Comparison of ENCODE assay signal across 8 mouse cellular contexts in genomic region chr16:33560281-33560680, GRCm38 (mm10). TPM values are rescaled to one million over a fixed set of nuclear protein-coding genes. Genes with fewer than 3 reads are reported as not detected.
A peak's percentile ranks its signal among the peaks of the same experiment; 100 is the strongest.
DNase-seq lines count a peak whose midpoint lies in the region; ATAC-seq and TF ChIP-seq lines count a peak whose summit lies in the region.

No protein-coding gene starts in this region.

- ATAC-seq in lung, embryonic 14.5 days (ENCODE audit: insufficient read depth): peak; percentile 85

- H3K4me3 ChIP-seq in layer of hippocampus, adult 2 months: no peak overlapping the region
- H3K4me3 ChIP-seq in lung, embryonic 14.5 days (ENCODE audit: low read depth, low read length): no peak overlapping the region

- H3K4me2 ChIP-seq in lung, embryonic 14.5 days: peak overlapping the region; percentile 11; the same call in 1 of the 2 replicates

- H3K9me3 ChIP-seq in lung, embryonic 14.5 days (ENCODE audit: low read depth, low read length): no peaks in the 10 kb centered on the region

- 3% methylated on average over 6 of the region's 6 CpGs for WGBS in lung, embryonic 14.5 days

- peak; percentile 12 for DNase-seq in MEL-GATA-1-ER (ENCODE audit: extremely low read depth, low read depth)
- peak; percentile 85 to 93 for DNase-seq in cerebellum, adult 18-20 months
- peak; percentile 88 for DNase-seq in forelimb bud, embryonic 11.5 days (ENCODE audit: low read depth, low spot score)
- peak; percentile 94 for DNase-seq in heart, postnatal 4 days
- peak; percentile 38 to 62 for DNase-seq in layer of hippocampus, adult 2 months (ENCODE audit: low spot score in 2 of 2)
- DNase-seq in lung, embryonic 14.5 days: peak; percentile 92
- DNase-seq in retina, embryonic 14.5 days (ENCODE audit: low spot score): peak; percentile 90
- peak; percentile 55 for DNase-seq in urinary bladder, adult 2 months (ENCODE audit: low spot score)

- H3K9ac ChIP-seq in lung, embryonic 14.5 days: no peak overlapping the region

- H3K36me3 ChIP-seq in lung, embryonic 14.5 days (ENCODE audit: insufficient read depth): no peaks in the 10 kb centered on the region

- no peak overlapping the region; the same call in 1 of the 2 replicates for H3K27ac ChIP-seq in layer of hippocampus, adult 2 months
- H3K27ac ChIP-seq in lung, embryonic 14.5 days (ENCODE audit: low read depth): no peak overlapping the region; the same call in 1 of the 2 replicates

- H3K27me3 ChIP-seq in lung, embryonic 14.5 days (ENCODE audit: insufficient read depth, low read length): no peaks in the 10 kb centered on the region

- H3K4me1 ChIP-seq in lung, embryonic 14.5 days (ENCODE audit: insufficient read depth): peaks cover 6% of the 10 kb centered on the region; the same call in 1 of the 2 replicates

- peak; percentile 93 for TF ChIP-seq CTCF in layer of hippocampus, adult 2 months (conservative IDR thresholded peaks at IDR 0.05)
- peak; percentile 97 for TF ChIP-seq CTCF in lung, embryonic 14.5 days (IDR thresholded peaks at IDR 0.05; ENCODE audit: low read depth)

RNA-seq across cellular contexts. Expression of gene Slc12a8, which starts 43.2 kb away (rescaled TPM):
- total RNA-seq in heart, postnatal 4 days (2021): 1 to 10 TPM in 1 of 2 experiments, under 1 TPM in 1; 0.92 to 1.3 TPM
- under 1 TPM; 0.64 to 0.71 TPM for total RNA-seq in layer of hippocampus, adult 2 months (2021)
- 0.96 and 1.1 TPM in 2 replicates for polyA plus RNA-seq in lung, embryonic 14.5 days (2014; fragmentation: Nextera tagmentation; extraction: Ambion mirVana)
- polyA plus RNA-seq in urinary bladder, adult 2 months (2012; rRNA removed): 7.1 and 7.7 TPM in 2 replicates

Comparison
In these comparisons a context has a peak if more than half of its experiments do, and no peak if none do; other contexts are left out.
1. DNase-seq: peak in every context shown above with its lines; median percentile 94 in heart, postnatal 4 days; 92 in lung, embryonic 14.5 days; 90 in retina, embryonic 14.5 days; 89 in cerebellum, adult 18-20 months; 88 in forelimb bud, embryonic 11.5 days; 55 in urinary bladder, adult 2 months; 50 in layer of hippocampus, adult 2 months; 12 in MEL-GATA-1-ER.